ENCODE assay signal across 8 mouse cellular contexts in the genomic region with DNA sequence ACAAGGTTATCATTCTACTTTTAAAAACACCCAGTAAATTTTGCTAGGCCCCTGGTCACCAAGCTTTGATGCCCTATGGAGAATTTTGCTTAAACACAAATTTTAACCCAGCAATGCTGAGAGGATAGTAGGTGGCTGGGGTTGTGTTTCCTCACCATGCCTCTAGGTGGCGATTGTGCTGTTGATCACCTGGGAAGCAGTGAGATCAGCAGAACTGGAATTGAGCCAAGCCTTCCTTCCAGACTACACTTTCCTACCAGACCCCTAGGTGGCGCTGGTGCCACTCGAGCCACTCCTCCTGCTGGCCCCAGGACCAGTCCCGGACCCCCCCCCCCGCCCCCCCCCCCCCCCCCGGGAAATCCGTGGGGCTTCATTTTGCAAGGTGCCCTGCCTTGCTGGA.
DNase-seq lines count a peak whose midpoint lies in the region; ATAC-seq and TF ChIP-seq lines count a peak whose summit lies in the region.

No protein-coding gene starts in this region.

- no peak overlapping the region for H3K27ac ChIP-seq in liver, embryonic 13.5 days

- TF ChIP-seq CTCF in C2C12 (IDR thresholded peaks at IDR 0.05; ENCODE audit: control insufficient read depth, insufficient read depth, insufficient read length) = peak; percentile 39

- no peaks in the 10 kb centered on the region for H3K4me1 ChIP-seq in liver, embryonic 13.5 days (replicated peaks)

- H3K9me3 ChIP-seq in liver, embryonic 13.5 days (replicated peaks) = no peaks in the 10 kb centered on the region

- no peaks in the 10 kb centered on the region for H3K36me3 ChIP-seq in C2C12 (ENCODE audit: control insufficient read depth, insufficient read depth)
- no peaks in the 10 kb centered on the region for H3K36me3 ChIP-seq in liver, embryonic 13.5 days

- ATAC-seq in liver, embryonic 13.5 days (ENCODE audit: low read depth) = 0 out of 2 replicates have a peak, but pooled peaks have one; percentile 31

- peak; percentile 84 for DNase-seq in R1 (ENCODE audit: low read depth, low spot score)
- peak; percentile 87 to 91 for DNase-seq in cerebellum, postnatal 14 days
- peak; percentile 70 for DNase-seq in gastrocnemius, postnatal 14 days
- DNase-seq in kidney, postnatal 14 days = peak; percentile 89
- peak; percentile 59 for DNase-seq in liver, embryonic 13.5 days
- peak; percentile 80 for DNase-seq in ovary, postnatal 14 days (ENCODE audit: low spot score)
- peak; percentile 85 for DNase-seq in thymus, postnatal 14 days

- no peak overlapping the region for H3ac ChIP-seq in C2C12 (ENCODE audit: control insufficient read depth, insufficient read length, low read depth)

- no peaks in the 10 kb centered on the region for H3K79me2 ChIP-seq in C2C12 (ENCODE audit: control insufficient read depth, insufficient read depth)

- H3K4me3 ChIP-seq in C2C12 (ENCODE audit: insufficient read depth, poor library complexity, severe bottlenecking) = no peak overlapping the region
- H3K4me3 ChIP-seq in liver, embryonic 13.5 days (replicated peaks) = no peak overlapping the region

- no peak overlapping the region for H3K4me2 ChIP-seq in liver, embryonic 13.5 days

- no peak overlapping the region for H3K9ac ChIP-seq in liver, embryonic 13.5 days

- H3K79me3 ChIP-seq in C2C12 (ENCODE audit: low read depth) = no peaks in the 10 kb centered on the region

- WGBS in liver, embryonic 13.5 days (ENCODE audit: insufficient replicate concordance) = 0% methylated on average over 4 of the region's 7 CpGs

- intact Hi-C loops in gastrocnemius, postnatal 14 days (cut with DNase I; ENCODE audit: low total_unique reads) = no loop called here

- H3K27me3 ChIP-seq in C2C12 (ENCODE audit: control insufficient read depth, insufficient read depth, insufficient read length) = peaks cover 39% of the 10 kb centered on the region
- 0 out of 2 replicates have a peak, but pooled peaks cover 3% of the 10 kb centered on the region for H3K27me3 ChIP-seq in liver, embryonic 13.5 days

TF ChIP-seq in C2C12, 6 proteins besides CTCF, POLR2A, EP300 and RAD21:
- TF ChIP-seq USF1 (IDR thresholded peaks at IDR 0.05; ENCODE audit: low read depth) = no peak
- TF ChIP-seq MAX (IDR thresholded peaks at IDR 0.05) = no peak
- no peak for TF ChIP-seq MYOD1 (IDR thresholded peaks at IDR 0.05; ENCODE audit: control insufficient read depth, insufficient read length, low read depth)
- no peak for TF ChIP-seq CEBPB (IDR thresholded peaks at IDR 0.05; ENCODE audit: low read depth)
- TF ChIP-seq MYOG (IDR thresholded peaks at IDR 0.05; ENCODE audit: control insufficient read depth, extremely low read depth, insufficient read length) = no peak
- no peak for TF ChIP-seq FOSL1 (IDR thresholded peaks at IDR 0.05; ENCODE audit: insufficient read depth, low read length, poor library complexity, severe bottlenecking)
